Mouse (Mus musculus) adrenal gland, postnatal 4 days (tissue): ENCODE results near the gene Rnaseh2c. TPM values are rescaled to one million over a fixed set of nuclear protein-coding genes. Genes with fewer than 3 reads are reported as not detected.

Experiments
- DNase-seq, 2 experiments: peaks; one replicate each; pipeline ENCODE4 v3.0.0; 2021 to 2022; ENCODE audit warnings: low spot score in 2 of 2, mixed read lengths in 2 of 2
- total RNA-seq, 2 experiments: library from RNA; stranded (reverse); gene quantifications; 2 replicates each; pipeline ENCODE4 v1.2.3; 2021

Gene Rnaseh2c
- total RNA-seq, 2 experiments from 2014 or later = 109 to 110 TPM

- no peak for DNase-seq
These were observed 28.2 kb downstream of the Rnaseh2c start for GRCm38 (mm10) chr19:5629907-5630306.

- no peak for DNase-seq
These were observed 30.4 kb downstream of the Rnaseh2c start for GRCm38 (mm10) chr19:5632120-5632519.

GRCm38 (mm10) chr19:5636036-5636570 lies 34.4 kb downstream of the Rnaseh2c start:
- DNase-seq = no peak

GRCm38 (mm10) chr19:5636571-5637041 lies 34.9 kb downstream of the Rnaseh2c start:
- DNase-seq = no peak

DNA sequence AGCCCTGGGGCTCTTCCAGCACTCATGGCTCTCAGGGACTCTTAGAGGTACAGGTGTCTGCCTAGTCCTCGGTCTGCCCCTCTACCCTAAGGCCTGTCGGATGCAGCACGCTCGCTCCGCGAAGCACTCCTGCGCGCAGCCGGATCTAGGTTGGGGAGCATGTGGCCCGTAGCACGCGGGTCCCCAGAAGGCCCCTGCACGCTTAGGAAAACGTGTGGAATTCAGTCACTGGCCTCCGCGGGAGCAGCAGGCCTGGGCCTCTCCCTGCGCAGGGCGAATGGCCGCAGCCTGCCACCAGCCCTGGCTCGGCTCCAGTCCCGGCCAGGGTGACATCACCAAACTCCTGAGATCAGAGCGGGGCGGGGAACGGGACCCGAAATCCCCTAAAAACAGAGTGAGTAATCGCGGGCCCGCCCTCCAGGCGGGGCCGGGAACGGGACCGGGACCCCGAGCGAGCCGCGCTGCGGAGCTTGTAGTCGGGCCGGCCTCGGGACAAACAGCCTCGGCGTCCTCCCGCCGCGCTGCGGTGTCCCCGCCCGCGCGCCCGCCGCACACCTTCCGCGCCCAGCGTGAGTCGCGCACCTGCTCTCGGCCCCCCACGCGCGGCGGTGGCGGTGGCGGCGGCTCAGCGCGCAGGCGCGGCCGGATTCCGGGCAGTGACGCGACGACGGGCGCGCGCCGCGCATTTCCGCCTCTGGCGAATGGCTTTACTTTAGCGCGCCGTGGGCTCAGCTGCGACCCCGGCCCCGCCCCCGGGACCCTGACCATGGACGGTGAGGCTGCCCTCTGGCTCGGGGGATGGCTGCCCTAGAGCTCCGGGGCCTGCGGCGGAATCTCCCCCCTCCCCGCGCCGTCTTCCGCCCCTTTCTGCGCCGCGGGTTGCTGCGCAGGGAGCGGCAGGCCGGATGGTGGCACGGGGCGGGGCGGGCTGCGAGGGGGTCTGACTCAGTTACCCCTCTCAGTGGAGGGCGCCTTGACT lies 35.7 kb downstream of the Rnaseh2c start, which contains the start of gene Rela:
Gene Rela, plus strand, starts transcription at position 415 of the 979 bp plus-strand sequence.
- DNase-seq = peak; percentile 79 to 85

GRCm38 (mm10) chr19:5638416-5639005 lies 36.8 kb downstream of the Rnaseh2c start:
- DNase-seq = no peak

DNA sequence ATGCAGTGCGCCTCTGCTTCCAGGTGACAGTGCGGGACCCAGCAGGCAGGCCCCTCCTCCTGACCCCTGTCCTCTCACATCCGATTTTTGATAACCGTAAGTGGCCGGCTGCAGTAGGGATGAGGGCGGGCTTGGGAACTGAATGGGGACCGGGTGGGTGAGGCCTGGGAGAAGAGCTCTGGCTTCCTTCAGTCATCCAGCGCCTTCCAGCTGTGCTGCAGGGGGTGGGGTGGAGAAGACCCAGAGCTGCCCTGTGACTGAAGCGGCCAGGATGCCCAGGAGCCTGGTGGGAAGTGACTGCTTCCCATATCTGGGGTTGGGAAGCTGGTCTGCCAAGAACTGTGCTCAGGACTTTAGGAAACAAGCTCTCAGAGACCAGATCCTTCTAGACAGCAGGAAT lies 38.7 kb downstream of the Rnaseh2c start:
- DNase-seq = no peak

DNA sequence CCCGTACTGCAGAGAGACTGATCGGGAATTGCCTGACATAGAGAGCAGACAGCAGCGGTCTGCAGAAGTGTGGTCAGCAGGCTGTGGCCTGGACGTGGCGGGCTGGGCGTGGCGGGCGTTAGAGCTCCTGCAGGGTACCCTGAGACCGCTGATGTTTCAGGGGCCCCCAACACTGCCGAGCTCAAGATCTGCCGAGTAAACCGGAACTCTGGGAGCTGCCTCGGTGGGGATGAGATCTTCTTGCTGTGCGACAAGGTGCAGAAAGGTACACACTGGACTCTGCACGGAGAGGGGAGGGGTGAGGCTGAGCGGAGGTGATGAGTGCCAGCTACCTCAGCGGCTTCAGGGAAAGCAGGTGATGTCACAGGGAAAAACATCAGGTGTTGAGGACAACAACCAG lies 39.3 kb downstream of the Rnaseh2c start:
- DNase-seq = no peak

GRCm38 (mm10) chr19:5641641-5642040 lies 40.0 kb downstream of the Rnaseh2c start:
- DNase-seq = no peak

DNA sequence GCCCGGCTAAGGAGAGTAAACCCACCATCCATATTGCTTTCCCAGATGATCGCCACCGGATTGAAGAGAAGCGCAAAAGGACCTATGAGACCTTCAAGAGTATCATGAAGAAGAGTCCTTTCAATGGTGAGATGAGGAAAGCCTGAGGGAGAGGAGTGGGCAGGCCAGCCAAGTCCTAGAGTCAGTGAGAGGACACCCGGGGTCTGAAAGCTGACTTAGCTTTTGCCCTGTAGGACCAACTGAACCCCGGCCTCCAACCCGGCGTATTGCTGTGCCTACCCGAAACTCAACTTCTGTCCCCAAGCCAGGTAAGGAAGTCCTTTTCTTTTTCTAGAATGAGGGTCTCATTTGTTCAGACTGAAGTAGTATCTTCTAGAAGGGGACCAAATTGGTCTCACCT lies 43.6 kb downstream of the Rnaseh2c start:
- no peak for DNase-seq

DNA sequence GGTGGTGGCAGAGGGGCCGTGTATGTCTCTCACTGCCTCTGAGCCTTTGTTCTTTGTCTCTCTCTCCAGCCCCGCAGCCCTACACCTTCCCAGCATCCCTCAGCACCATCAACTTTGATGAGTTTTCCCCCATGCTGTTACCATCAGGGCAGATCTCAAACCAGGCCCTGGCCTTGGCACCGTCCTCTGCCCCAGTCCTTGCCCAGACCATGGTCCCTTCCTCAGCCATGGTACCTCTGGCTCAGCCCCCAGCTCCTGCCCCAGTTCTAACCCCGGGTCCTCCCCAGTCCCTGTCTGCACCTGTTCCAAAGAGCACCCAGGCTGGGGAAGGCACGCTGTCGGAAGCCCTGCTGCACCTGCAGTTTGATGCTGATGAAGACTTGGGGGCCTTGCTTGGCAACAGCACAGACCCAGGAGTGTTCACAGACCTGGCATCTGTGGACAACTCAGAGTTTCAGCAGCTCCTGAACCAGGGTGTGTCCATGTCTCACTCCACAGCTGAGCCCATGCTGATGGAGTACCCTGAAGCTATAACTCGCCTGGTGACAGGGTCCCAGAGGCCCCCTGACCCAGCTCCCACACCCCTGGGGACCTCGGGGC lies 45.2 kb downstream of the Rnaseh2c start:
- no peak for DNase-seq

DNA sequence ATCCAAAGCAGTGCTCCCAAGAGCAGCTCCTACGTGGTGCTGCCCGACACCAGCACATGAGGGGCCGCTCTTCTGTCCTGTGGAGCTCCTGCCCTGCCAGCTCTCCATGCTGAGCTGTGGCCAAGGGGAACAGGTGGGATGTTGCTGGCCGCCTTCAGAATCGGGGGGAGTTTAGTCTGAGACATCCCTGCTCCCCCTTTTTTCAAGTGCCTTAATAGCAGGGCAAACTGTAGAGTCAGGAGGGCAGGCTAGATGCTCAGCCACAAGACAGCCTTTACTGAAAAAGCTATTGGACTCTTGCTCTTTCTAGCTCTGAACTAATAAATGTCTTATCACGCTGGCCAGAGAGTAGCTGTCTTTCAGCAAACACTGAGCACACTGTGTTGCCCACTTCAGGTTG lies 46.1 kb downstream of the Rnaseh2c start:
- DNase-seq = no peak

GRCm38 (mm10) chr19:5648401-5649297 lies 47.0 kb downstream of the Rnaseh2c start:
- peak; percentile 61 to 76 for DNase-seq

- no peak for DNase-seq
These were observed 47.6 kb downstream of the Rnaseh2c start for GRCm38 (mm10) chr19:5649298-5649741.

DNA sequence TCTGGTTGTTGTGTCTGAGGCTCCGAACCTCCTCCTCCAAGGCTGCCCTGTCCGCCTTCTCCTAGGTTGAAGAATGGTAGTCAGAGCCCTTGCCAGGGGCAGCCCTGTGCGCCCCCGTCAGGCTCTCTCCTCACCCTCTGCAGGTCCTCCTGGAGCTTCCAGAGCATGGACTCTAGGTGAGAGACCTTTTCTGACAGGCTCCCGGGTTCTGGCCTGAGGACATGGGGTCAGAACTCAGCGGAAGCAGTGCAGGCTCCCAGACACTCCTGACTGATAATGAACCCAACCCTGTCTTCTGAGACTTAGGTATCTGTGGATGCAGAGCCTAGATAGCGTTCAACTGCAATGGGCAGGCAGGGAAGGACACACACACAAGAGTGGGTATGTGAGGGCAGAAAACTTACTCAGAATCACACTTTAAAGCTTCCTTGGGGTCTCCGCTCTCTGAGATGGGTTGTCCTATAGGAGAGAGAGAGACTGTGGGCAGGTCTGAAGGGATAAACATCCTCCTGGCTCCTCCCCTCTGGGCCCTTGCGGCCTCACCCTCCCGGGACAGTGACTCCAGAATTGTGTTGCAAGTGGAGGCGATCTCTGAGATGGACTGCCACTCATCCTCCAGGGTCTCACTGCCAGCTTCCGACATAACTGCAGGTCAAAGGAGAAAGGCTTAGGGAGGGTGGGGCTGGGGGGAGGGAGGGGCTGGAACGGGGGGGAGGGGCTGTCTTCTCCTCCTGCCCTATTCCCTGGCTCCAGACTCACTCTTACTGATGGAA lies 50.0 kb downstream of the Rnaseh2c start:
- no peak for DNase-seq

- no peak for DNase-seq
These were observed 50.9 kb downstream of the Rnaseh2c start for GRCm38 (mm10) chr19:5652570-5652969.

DNA sequence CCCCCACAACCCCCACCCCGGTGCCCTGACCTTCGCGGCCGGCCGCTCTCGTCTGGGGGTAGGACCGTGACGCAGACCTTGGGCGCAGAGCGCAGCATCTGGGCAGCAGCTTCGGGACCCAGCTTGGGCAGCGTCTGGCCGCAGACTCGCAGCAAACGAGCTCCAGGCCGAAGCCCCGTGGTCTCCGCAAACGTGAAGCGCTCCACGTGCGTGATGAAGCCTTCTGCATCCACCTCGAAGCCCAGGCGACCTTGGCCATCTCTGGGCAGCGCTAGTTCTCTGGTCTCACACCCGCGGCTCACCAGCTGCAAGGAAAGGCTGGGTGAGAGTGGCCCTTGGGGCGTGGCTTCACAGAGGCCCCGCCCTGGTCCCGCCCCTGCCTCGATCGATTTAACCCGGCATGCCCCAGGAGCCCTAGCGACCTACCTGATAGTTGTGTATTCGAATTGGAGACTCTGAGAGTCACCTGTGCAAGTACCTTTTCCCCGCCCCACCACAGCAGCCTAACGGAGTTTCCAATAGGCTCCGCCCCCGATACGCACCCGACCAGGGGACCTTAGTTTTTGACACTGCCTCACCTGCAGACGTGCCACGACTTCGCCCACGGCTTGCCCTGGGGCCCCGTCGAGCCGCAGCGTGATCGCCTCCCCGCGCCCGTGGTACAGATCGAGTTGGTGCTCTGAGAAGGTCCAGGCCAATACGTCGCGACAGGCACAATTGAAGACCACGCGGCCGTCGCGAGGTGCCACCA lies 52.5 kb downstream of the Rnaseh2c start:
- DNase-seq = no peak

DNA sequence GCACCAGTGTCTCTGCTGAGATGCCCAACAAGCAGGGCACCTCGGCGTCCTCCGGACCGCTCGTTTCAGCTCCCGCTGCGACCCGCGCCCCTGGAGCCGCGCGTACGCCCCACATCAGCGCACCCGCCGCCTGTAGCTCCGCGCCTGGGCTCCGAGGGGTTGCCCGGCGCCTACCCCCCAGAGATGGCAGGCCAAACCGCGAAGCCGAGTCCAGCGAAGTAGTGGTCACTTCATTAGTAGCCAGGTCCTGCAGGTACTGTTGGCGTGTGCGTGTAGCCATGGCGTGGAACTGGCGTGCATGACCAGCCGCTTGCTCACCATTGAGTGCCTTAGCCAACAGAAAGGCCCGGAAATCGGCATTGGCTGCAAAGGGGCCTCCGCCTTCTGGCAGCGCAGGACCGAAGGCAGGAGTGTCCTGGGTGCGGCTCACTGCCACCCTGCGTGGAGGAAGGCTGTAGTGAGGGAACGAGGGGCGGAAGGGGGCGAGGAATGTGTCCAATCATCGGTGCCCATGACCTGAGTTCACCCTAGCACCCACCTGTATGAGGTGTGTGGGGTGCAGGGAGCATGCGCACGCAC lies 53.1 kb downstream of the Rnaseh2c start:
- no peak for DNase-seq
